Comparison of ENCODE assay signal across 8 mouse cellular contexts in genomic region chr8:119557132-119557531, GRCm38 (mm10). TPM values are rescaled to one million over a fixed set of nuclear protein-coding genes. Genes with fewer than 3 reads are reported as not detected.
A peak's percentile ranks its signal among the peaks of the same experiment; 100 is the strongest.
DNase-seq lines count a peak whose midpoint lies in the region; ATAC-seq and TF ChIP-seq lines count a peak whose summit lies in the region.

No protein-coding gene starts in this region.

- peaks cover 7 to 23% of the 10 kb centered on the region in 2 experiments for H3K4me1 ChIP-seq in heart, embryonic 14.5 days (ENCODE audit: control insufficient read depth in 2 of 2, insufficient read depth in 2 of 2, low read length in 2 of 2)
- H3K4me1 ChIP-seq in G1E (ENCODE audit: insufficient read depth, low read depth, low read length), result peaks cover 57% of the 10 kb centered on the region
- H3K4me1 ChIP-seq in hindbrain, embryonic 11.5 days (replicated peaks; ENCODE audit: control insufficient read depth, insufficient read depth, low read length), result peaks cover 4% of the 10 kb centered on the region
- peaks cover 21% of the 10 kb centered on the region for H3K4me1 ChIP-seq in midbrain, embryonic 12.5 days

- H3K9ac ChIP-seq in heart, embryonic 14.5 days (ENCODE audit: low read length), result peak overlapping the region; percentile 92
- H3K9ac ChIP-seq in hindbrain, embryonic 11.5 days (ENCODE audit: low read depth, low read length), result peak overlapping the region; percentile 68; the same call in 1 of the 2 replicates
- H3K9ac ChIP-seq in midbrain, embryonic 12.5 days (replicated peaks), result peak overlapping the region; percentile 90; the same call in 1 of the 2 replicates

- DNase-seq in heart, adult 9 months (ENCODE audit: low spot score in 2 of 2), result no peak
- DNase-seq in G1E (ENCODE audit: low spot score), result no peak
- no peak for DNase-seq in hindbrain, embryonic 11.5 days (ENCODE audit: low spot score)
- no peak for DNase-seq in right cerebral cortex, postnatal 25 days

- H3K27ac ChIP-seq in heart, embryonic 14.5 days (replicated peaks in 1 of 2; ENCODE audit: control insufficient read depth in 1 of 2, insufficient read depth in 1 of 2, low read depth in 2 of 2, low read length in 2 of 2), result no peak overlapping the region
- no peak overlapping the region for H3K27ac ChIP-seq in hindbrain, embryonic 11.5 days (ENCODE audit: low read depth, low read length)
- H3K27ac ChIP-seq in midbrain, embryonic 12.5 days (replicated peaks), result no peak overlapping the region

- H3K36me3 ChIP-seq in heart, embryonic 14.5 days (ENCODE audit: control insufficient read depth, insufficient read depth, low read length), result peaks cover 12% of the 10 kb centered on the region
- H3K36me3 ChIP-seq in G1E (replicated peaks), result peaks cover 68% of the 10 kb centered on the region
- H3K36me3 ChIP-seq in hindbrain, embryonic 11.5 days (ENCODE audit: control insufficient read depth, insufficient read depth, low read length), result no peaks in the 10 kb centered on the region
- peaks cover 6% of the 10 kb centered on the region for H3K36me3 ChIP-seq in midbrain, embryonic 12.5 days

- no peak for TF ChIP-seq CTCF in G1E (IDR thresholded peaks at IDR 0.05; ENCODE audit: low read depth, low read length)

- no peaks in the 10 kb centered on the region for H3K27me3 ChIP-seq in heart, embryonic 14.5 days (ENCODE audit: control insufficient read depth, insufficient read depth, low read length)
- no peaks in the 10 kb centered on the region for H3K27me3 ChIP-seq in G1E (ENCODE audit: insufficient read depth, low read length)
- H3K27me3 ChIP-seq in hindbrain, embryonic 11.5 days (ENCODE audit: control insufficient read depth, insufficient read depth, low read length), result no peaks in the 10 kb centered on the region
- H3K27me3 ChIP-seq in midbrain, embryonic 12.5 days, result no peaks in the 10 kb centered on the region

- peak overlapping the region; percentile 12 to 80; a peak in 2 of 4 replicates for H3K4me3 ChIP-seq in heart, embryonic 14.5 days (ENCODE audit: control insufficient read depth in 1 of 2, insufficient read depth in 1 of 2, low read depth in 1 of 2, low read length in 2 of 2)
- peak overlapping the region; percentile 81; the same call in 1 of the 2 replicates for H3K4me3 ChIP-seq in G1E (ENCODE audit: low read depth, low read length)
- H3K4me3 ChIP-seq in hindbrain, embryonic 11.5 days (ENCODE audit: low read depth, low read length), result peak overlapping the region; percentile 51; the same call in 1 of the 2 replicates
- H3K4me3 ChIP-seq in midbrain, embryonic 12.5 days, result peak overlapping the region; percentile 89

- WGBS in heart, embryonic 14.5 days, result 71% methylated on average over 9 of the region's 9 CpGs
- WGBS in hindbrain, embryonic 11.5 days, result 88% methylated on average over 9 of the region's 9 CpGs
- WGBS in midbrain, embryonic 12.5 days, result 74% methylated on average over 6 of the region's 9 CpGs

- H3K9me3 ChIP-seq in heart, embryonic 14.5 days (ENCODE audit: control insufficient read depth, low read length), result no peaks in the 10 kb centered on the region
- H3K9me3 ChIP-seq in G1E (replicated peaks), result no peaks in the 10 kb centered on the region
- no peaks in the 10 kb centered on the region for H3K9me3 ChIP-seq in hindbrain, embryonic 11.5 days (ENCODE audit: control insufficient read depth, low read length)
- H3K9me3 ChIP-seq in midbrain, embryonic 12.5 days, result no peaks in the 10 kb centered on the region

- peak overlapping the region; percentile 79 for H3K4me2 ChIP-seq in heart, embryonic 14.5 days (ENCODE audit: low read length)
- H3K4me2 ChIP-seq in hindbrain, embryonic 11.5 days (replicated peaks; ENCODE audit: low read depth, low read length), result peak overlapping the region; percentile 58; the same call in 1 of the 2 replicates
- peak overlapping the region; percentile 83 for H3K4me2 ChIP-seq in midbrain, embryonic 12.5 days (replicated peaks)

- no peak for ATAC-seq in heart, embryonic 14.5 days (ENCODE audit: insufficient number of reproducible peaks, insufficient read depth, low FRiP score, low read depth)
- no peak for ATAC-seq in G1E (ENCODE audit: extremely low read depth, insufficient number of reproducible peaks, low FRiP score, poor library complexity, severe bottlenecking)
- no peak for ATAC-seq in hindbrain, embryonic 11.5 days (ENCODE audit: low FRiP score)
- no peak for ATAC-seq in midbrain, embryonic 12.5 days (ENCODE audit: low FRiP score, low read depth)
- ATAC-seq in inflammation-experienced regulatory T-cells, adult 6 months, result no peak
- ATAC-seq in granulocyte monocyte progenitor cell, adult 5-6 weeks (replicated peaks; ENCODE audit: poor library complexity, severe bottlenecking), result no peak

RNA-seq across cellular contexts. Expression of gene Mbtps1, which starts 1.4 kb away (rescaled TPM):
- 62.5 and 64.8 TPM in 2 replicates for polyA plus RNA-seq in heart, embryonic 14.5 days (2014; fragmentation: Nextera tagmentation; extraction: Ambion mirVana)
- total RNA-seq in G1E (2014; fragmentation: Nextera tagmentation) (80.9 and 98.7 TPM in 2 replicates), G1E (2017) (37.3 and 40.2 TPM in 2 replicates)
- 107 and 108 TPM in 2 replicates for polyA plus RNA-seq in G1E (2012)
- 64.8 and 84.4 TPM in 2 replicates for polyA plus RNA-seq in hindbrain, embryonic 11.5 days (2014; fragmentation: Nextera tagmentation; extraction: Ambion mirVana)
- polyA plus RNA-seq in midbrain, embryonic 12.5 days (2016; fragmentation: Nextera tagmentation; extraction: Ambion mirVana), result 96.7 and 110 TPM in 2 replicates
- 10 to 100 TPM; 32.6 to 52.2 (median 45.6) TPM for polyA plus RNA-seq in inflammation-experienced regulatory T-cells, adult 6 months (2017; shearing (Covaris generic))
- 56.5 and 57.3 TPM in 2 replicates for total RNA-seq in granulocyte monocyte progenitor cell, adult 5-6 weeks (2014; fragmentation: Nextera tagmentation)
- 44.0 and 46.6 TPM in 2 replicates for total RNA-seq in granulocyte monocyte progenitor cell, adult 5-6 weeks (2017)

RNA-seq across cellular contexts. Expression of gene Hsdl1, which starts 17.9 kb away (rescaled TPM):
- polyA plus RNA-seq in heart, embryonic 14.5 days (2014; fragmentation: Nextera tagmentation; extraction: Ambion mirVana), result 34.7 and 40.8 TPM in 2 replicates
- total RNA-seq in G1E (2014; fragmentation: Nextera tagmentation) (19.3 and 22.7 TPM in 2 replicates), G1E (2017) (56.7 and 58.0 TPM in 2 replicates)
- polyA plus RNA-seq in G1E (2012), result 38.7 and 42.2 TPM in 2 replicates
- 76.9 and 78.7 TPM in 2 replicates for polyA plus RNA-seq in hindbrain, embryonic 11.5 days (2014; fragmentation: Nextera tagmentation; extraction: Ambion mirVana)
- 100 and 104 TPM in 2 replicates for polyA plus RNA-seq in midbrain, embryonic 12.5 days (2016; fragmentation: Nextera tagmentation; extraction: Ambion mirVana)
- 10 to 100 TPM; 30.3 to 73.9 (median 72.5) TPM for polyA plus RNA-seq in inflammation-experienced regulatory T-cells, adult 6 months (2017; shearing (Covaris generic))
- 23.8 and 29.1 TPM in 2 replicates for total RNA-seq in granulocyte monocyte progenitor cell, adult 5-6 weeks (2014; fragmentation: Nextera tagmentation)
- 34.7 and 50.2 TPM in 2 replicates for total RNA-seq in granulocyte monocyte progenitor cell, adult 5-6 weeks (2017)

RNA-seq across cellular contexts. Expression of gene Dnaaf1, which starts 17.9 kb away (rescaled TPM):
- polyA plus RNA-seq in heart, embryonic 14.5 days (2014; fragmentation: Nextera tagmentation; extraction: Ambion mirVana), result 0.28 TPM in 1 of 2 replicates, not detected in the other
- total RNA-seq in G1E (2014; fragmentation: Nextera tagmentation) (not detected in 2 replicates), G1E (2017) (0.11 and 0.12 TPM in 2 replicates)
- polyA plus RNA-seq in G1E (2012), result 0.10 and 0.17 TPM in 2 replicates
- polyA plus RNA-seq in hindbrain, embryonic 11.5 days (2014; fragmentation: Nextera tagmentation; extraction: Ambion mirVana), result 0.08 and 0.28 TPM in 2 replicates
- 0.14 and 0.17 TPM in 2 replicates for polyA plus RNA-seq in midbrain, embryonic 12.5 days (2016; fragmentation: Nextera tagmentation; extraction: Ambion mirVana)
- polyA plus RNA-seq in inflammation-experienced regulatory T-cells, adult 6 months (2017; shearing (Covaris generic)), result not detected
- not detected in 2 replicates for total RNA-seq in granulocyte monocyte progenitor cell, adult 5-6 weeks (2014; fragmentation: Nextera tagmentation)
- total RNA-seq in granulocyte monocyte progenitor cell, adult 5-6 weeks (2017), result 0.13 TPM in 1 of 2 replicates, not detected in the other

RNA-seq across cellular contexts. Expression of gene Taf1c, which starts 47.9 kb away (rescaled TPM):
- polyA plus RNA-seq in heart, embryonic 14.5 days (2014; fragmentation: Nextera tagmentation; extraction: Ambion mirVana), result 5.4 and 6.2 TPM in 2 replicates
- total RNA-seq in G1E (2014; fragmentation: Nextera tagmentation) (6.6 and 7.1 TPM in 2 replicates), G1E (2017) (7.7 and 8.7 TPM in 2 replicates)
- 53.2 and 65.0 TPM in 2 replicates for polyA plus RNA-seq in G1E (2012)
- polyA plus RNA-seq in hindbrain, embryonic 11.5 days (2014; fragmentation: Nextera tagmentation; extraction: Ambion mirVana), result 10.1 and 11.9 TPM in 2 replicates
- polyA plus RNA-seq in midbrain, embryonic 12.5 days (2016; fragmentation: Nextera tagmentation; extraction: Ambion mirVana), result 15.3 and 16.7 TPM in 2 replicates
- polyA plus RNA-seq in inflammation-experienced regulatory T-cells, adult 6 months (2017; shearing (Covaris generic)), result 10 to 100 TPM in 2 of 3 experiments, 1 to 10 TPM in 1; 8.3 to 14.8 (median 13.3) TPM
- total RNA-seq in granulocyte monocyte progenitor cell, adult 5-6 weeks (2014; fragmentation: Nextera tagmentation), result 3.0 and 13.8 TPM in 2 replicates
- 6.8 and 11.0 TPM in 2 replicates for total RNA-seq in granulocyte monocyte progenitor cell, adult 5-6 weeks (2017)

RNA-seq across cellular contexts. Expression of gene Adad2, which starts 55.4 kb away (rescaled TPM):
- not detected in 2 replicates for polyA plus RNA-seq in heart, embryonic 14.5 days (2014; fragmentation: Nextera tagmentation; extraction: Ambion mirVana)
- total RNA-seq in G1E (2014; fragmentation: Nextera tagmentation) (not detected in 2 replicates), G1E (2017) (not detected in 2 replicates)
- polyA plus RNA-seq in G1E (2012), result not detected in 2 replicates
- polyA plus RNA-seq in hindbrain, embryonic 11.5 days (2014; fragmentation: Nextera tagmentation; extraction: Ambion mirVana), result 0.13 TPM in 1 of 2 replicates, not detected in the other
- polyA plus RNA-seq in midbrain, embryonic 12.5 days (2016; fragmentation: Nextera tagmentation; extraction: Ambion mirVana), result 0.15 TPM in 1 of 2 replicates, not detected in the other
- polyA plus RNA-seq in inflammation-experienced regulatory T-cells, adult 6 months (2017; shearing (Covaris generic)), result not detected
- total RNA-seq in granulocyte monocyte progenitor cell, adult 5-6 weeks (2014; fragmentation: Nextera tagmentation), result not detected in 2 replicates
- total RNA-seq in granulocyte monocyte progenitor cell, adult 5-6 weeks (2017), result not detected in 2 replicates
